Mouse (Mus musculus) skeletal muscle tissue, adult 2 months (tissue): ENCODE results near the gene Itpkb.

ENCODE experiments used
- DNase-seq: peaks from one replicate; pipeline ENCODE4 v3.0.0-alpha.2; 2012; ENCODE audit warnings: low read depth, low spot score

Gene Itpkb

DNA sequence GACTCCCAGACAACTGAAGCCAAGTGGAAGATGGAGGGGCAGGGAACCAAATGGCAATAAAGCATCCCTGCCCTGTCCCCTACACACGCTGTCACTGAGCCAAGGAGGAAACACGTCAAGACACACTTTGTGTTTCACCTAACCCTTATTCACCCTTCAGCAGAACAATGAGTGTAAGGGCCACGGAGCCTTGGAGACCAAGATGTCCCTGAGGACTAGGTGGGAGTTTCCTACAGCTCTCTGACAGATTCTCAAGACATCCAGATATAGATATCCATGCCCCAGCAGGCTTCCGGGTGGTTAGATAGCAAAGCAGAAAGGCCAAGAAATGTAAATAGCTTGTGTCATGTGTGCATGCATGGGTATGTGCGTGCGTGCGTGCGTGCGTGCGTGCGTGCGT, 63.6 kb downstream of the Itpkb start:
- no peak for DNase-seq

GRCm38 (mm10) chr1:180397734-180398133, 67.4 kb downstream of the Itpkb start:
- no peak for DNase-seq

DNA sequence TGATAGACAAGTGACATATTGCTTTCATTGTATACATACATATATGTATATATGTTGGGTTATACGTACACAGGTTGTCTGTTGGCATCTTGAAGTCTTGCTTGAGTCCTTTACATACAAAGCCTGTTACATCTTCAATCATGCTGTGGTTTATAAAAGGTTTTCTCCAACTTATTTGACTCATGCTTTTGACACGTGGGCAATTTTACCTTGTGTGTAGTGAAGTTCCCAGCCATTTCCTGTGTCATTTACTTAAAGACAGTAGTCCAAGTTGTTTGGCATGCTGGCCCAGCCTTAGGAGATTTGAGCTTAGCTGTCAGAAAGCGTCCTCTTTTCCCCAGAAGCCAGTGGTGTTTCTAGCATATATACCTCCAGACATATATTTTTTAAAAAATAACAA, 68.2 kb downstream of the Itpkb start:
- DNase-seq = no peak

DNA sequence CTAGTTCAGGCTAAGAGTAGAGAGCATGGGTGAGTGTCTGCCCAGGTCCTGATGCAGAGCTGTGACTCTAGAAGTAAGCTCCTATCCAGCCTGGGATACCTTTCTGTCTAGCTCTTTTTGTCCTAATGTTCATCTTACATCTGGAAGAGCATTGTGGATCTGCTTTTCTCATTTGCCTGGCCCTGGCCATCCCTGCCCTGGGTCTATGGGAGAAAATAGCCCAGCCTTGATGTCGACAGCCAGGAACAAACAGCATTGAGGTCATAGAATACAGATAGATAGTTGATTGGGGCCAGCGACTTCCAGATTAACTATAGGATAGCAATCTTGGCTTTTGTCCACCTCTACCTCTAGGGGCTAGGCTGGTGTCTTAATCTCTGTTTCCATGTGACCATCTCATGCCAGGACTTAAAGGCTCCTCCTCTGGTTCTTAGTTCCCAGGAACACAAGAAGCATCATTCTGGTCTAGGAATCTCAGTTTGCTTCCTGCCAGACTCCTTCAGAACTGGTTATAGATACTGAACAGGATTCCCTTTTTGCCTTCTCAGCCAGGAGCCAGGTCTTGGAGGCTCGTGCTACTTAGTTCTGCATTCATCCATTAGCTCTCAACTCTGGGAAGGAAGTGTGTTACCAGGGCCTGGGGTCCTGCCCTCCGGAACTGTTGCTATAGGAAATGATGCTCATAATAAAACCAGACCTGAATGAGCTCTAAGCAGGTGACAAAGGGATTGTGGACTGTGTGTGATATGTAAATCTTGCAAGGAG, 70.6 kb downstream of the Itpkb start:
- DNase-seq = no peak

- no peak for DNase-seq
Observed at GRCm38 (mm10) chr1:180401725-180402124, 71.4 kb downstream of the Itpkb start.

- DNase-seq = peak; percentile 70
Observed at GRCm38 (mm10) chr1:180402481-180403081, 72.3 kb downstream of the Itpkb start.

GRCm38 (mm10) chr1:180403357-180403693, 73.0 kb downstream of the Itpkb start:
- no peak for DNase-seq

DNA sequence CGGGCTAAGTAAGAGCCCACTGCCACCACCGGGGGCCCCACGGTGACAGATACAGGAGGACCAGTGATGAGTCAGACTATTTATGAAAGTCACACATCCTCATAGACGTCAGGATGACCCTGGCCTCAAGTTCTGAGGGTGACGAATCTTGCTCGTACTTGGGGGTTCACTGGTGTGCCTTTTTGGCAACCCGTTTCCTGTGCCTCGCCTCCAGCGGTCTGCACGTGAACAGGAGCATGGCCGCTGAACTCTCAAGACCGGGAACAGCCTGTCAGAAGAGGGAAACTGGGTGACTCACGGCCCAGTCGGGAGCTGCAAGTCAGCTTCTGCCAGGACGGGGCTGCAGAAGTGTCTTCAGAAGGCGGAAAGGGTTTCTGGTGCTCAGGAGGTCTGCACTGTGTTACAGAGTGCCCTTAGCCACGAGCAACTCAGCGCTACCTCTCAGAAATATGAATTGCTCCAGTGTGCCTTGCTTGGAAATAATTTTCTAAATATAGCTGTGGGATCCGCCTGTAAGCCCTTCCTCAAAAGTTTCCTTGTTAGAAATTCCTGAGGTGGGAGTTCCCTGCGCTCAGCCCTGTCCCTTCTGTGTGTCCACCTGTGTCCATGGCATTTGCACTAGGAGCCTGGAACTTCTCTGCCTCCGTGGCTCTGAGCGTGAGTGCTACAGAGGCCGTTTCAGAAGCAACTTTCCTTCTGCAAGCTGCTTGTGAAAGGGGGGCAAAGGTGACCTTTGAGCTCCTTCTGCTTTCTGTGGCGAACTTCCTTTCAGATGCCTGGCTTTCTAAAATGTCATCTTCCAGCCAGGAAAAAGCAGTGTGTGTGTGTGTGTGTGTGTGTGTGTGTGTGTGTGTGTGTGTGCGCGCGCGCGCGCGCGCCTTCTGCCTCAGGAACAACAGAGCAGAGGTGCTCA, 73.7 kb downstream of the Itpkb start:
- peak; percentile 76 for DNase-seq

DNA sequence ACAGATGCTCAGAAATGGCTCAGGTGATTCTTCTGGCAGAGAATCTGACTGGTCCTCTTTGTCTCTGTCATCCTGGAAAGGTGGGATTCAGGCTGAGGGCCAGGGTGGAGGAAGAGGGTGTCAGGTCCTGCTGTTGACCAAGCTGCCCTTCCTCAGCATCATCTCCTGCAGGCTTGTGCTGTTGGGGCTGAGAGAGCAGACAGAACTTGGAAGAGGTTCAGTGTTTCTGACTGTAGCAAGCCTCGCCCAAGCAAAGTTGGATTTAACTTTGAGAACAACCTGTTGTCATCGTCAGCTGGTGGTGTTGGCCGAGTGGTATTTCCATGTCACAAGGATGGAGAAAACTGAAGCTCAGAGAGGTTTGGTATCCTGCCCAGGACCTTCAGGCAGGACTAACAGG, 74.4 kb downstream of the Itpkb start:
- DNase-seq = no peak

- no peak for DNase-seq
Observed at GRCm38 (mm10) chr1:180405576-180406335, 75.5 kb downstream of the Itpkb start.

GRCm38 (mm10) chr1:180406336-180407035, 76.2 kb downstream of the Itpkb start:
- DNase-seq = no peak

- DNase-seq = no peak
Observed at GRCm38 (mm10) chr1:180407171-180407671, 76.9 kb downstream of the Itpkb start.

- DNase-seq = no peak
Observed at GRCm38 (mm10) chr1:180407727-180408719, 77.7 kb downstream of the Itpkb start.

- no peak for DNase-seq
Observed at GRCm38 (mm10) chr1:180408832-180409231, 78.5 kb downstream of the Itpkb start.

DNA sequence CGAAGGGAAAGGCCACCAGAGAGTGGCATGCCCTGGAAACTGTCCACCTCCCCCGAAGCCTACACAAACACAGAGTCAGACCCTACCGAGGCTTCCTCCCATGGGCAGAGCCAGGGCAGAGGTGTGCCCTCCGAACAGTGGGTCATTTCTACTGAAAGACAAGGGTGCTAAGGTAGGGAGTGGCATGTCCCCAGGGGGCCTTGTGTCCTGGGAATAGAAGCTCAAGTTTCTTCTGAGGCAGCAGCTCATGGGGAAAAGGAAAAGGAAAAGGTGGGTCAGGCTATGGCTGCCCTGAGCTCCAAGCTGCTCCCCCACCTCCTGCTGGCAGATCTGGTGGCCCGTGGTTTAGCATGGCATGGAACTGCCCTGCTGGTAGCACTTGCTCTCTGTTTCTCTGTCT, 79.5 kb downstream of the Itpkb start:
- no peak for DNase-seq

DNA sequence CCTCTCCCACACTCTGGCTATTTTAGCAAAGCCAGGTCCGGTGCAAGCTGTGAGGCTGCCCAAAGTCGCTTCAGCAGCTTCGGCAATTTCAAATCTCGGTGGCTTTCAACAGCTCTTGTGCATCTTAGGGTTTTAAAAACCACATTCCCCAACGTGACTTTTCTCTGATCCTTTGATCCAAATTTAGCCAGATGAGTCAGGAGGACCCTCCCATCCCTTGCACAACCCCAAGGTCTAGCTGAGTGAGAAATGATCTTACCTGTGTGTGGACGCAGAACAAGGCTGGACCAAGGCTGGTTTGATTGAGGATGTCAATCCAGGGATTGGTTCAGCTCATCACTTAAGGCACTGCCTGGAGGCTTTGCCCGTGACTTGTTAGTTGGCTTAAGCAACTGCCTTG, 80.0 kb downstream of the Itpkb start:
- no peak for DNase-seq

GRCm38 (mm10) chr1:180415064-180415463, 84.8 kb downstream of the Itpkb start:
- no peak for DNase-seq

DNA sequence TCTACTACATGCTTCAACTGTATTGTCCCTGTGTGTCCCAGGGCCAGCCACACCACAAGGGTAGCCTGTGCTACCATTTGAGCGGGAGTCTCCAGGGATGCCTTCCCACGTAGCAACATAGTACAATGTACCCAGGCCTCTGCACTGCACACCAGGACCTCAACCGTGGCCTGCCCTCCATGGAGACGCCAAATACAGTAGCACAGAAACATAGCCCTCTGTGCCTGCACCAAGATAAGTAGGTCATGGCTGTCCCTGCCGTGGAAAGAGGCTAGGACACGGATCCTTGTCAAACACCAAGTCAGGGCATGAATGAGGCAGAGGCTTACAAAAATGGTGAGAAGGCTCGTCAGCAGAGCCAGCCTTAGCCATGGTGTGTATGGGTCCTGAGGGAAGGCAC, 85.6 kb downstream of the Itpkb start:
- DNase-seq = no peak

DNA sequence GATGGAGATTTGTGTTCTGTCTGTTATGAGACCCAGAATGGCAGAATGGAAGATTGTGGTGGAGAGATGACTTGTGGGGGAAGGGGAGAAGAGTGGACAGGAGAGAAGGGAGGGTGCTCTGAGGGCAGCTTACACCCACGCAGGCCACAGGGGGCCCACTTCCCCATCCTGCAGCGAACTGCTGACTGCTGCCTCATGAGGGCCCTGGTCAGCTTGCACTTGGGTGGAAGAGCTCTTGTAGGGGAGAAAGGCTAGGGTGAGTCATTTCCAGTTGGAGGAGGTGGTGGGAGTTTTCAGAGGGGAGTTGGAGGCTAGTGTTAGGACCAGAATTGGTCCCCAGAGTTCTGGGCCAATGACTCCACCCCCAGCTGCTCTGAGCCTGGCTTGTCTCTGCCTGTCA, 86.8 kb downstream of the Itpkb start:
- DNase-seq = no peak

GRCm38 (mm10) chr1:180419059-180419458, 88.8 kb downstream of the Itpkb start:
- no peak for DNase-seq
